Mouse (Mus musculus) megakaryocyte, adult 5-6 weeks (primary cell): ENCODE data around the gene Hs3st3a1. TPM values are rescaled to one million over a fixed set of nuclear protein-coding genes. Genes with fewer than 3 reads are reported as not detected.

Experiments used
- ATAC-seq: 2 replicates; pipeline ENCODE4 v1.8.0; 2016; ENCODE audit warnings: mild to moderate bottlenecking, inconsistent platforms; ENCODE audit not compliant: poor library complexity, severe bottlenecking
- total RNA-seq, 2 experiments: library from RNA; stranded (forward) in 1 of 2; stranded (reverse) in 1 of 2; fragments of 153-499, 151-499 nt in 1 of 2; fragments of 221-1000, 200-1000 nt in 1 of 2; gene quantifications; 2 replicates each; pipeline versions ENCODE4 v1.2.3 to v1.2.4; 2015 to 2017

Gene Hs3st3a1
- total RNA-seq, 2 experiments from 2014 or later = not detected

DNA sequence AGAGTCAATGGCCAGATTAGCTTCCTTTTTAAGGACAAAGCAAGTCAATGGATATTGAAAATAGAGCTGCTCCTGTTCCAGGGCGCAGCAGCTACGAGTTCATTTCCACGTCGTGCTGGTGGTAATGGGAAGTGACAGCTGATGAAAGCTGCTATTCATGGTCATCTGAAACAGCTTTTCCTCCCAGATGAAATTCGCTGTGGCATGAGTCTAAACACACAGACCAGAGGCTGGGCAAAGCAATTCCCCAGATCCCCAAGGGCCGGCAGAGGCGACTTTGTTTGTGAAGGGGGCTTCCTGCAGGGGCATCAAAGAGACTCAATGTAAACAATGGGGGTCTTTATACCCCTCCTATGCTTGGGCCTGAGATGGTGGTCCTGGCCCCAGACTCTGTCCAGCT, 114.2 kb downstream of the Hs3st3a1 start:
- ATAC-seq = no peak

GRCm38 (mm10) chr11:64549955-64550354, 114.8 kb downstream of the Hs3st3a1 start:
- no peak for ATAC-seq

DNA sequence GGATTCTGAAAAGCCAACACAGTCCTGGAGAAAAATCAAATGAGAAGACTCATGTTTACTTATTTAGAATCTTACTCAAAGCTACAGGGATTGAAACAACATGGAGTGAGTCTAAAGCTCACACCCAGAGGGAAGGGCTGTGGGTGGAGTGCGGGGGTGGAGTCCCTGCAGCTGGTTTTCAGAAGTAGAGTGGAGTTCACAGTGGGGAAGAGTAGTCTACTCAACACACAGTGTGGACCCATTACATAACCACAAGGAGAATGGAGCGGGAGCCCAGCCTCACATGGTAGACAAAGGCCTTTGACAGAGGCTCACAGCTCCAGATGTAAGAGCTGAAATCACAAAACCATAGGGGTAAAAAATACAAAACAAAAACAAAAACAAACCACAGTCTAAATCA, 123.2 kb downstream of the Hs3st3a1 start:
- ATAC-seq = no peak

DNA sequence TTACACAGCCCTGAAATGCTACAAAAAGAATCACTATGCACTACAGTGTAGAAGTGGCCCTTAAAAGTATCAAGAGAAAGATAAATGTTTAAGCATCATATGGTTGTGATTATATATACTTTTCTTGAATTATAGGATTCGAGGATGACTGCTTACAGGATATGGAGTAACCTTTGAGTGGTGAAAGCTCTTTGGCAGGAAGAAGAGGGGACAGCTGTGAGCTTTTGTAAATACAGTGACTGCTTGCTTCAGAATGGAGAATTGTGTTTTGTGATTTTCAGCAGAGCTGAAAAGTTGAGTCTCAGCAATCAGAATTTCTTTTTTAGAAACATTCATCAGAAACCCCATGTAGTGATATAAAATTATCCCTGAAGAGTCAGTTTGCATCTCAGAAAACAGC, 124.3 kb downstream of the Hs3st3a1 start:
- no peak for ATAC-seq

DNA sequence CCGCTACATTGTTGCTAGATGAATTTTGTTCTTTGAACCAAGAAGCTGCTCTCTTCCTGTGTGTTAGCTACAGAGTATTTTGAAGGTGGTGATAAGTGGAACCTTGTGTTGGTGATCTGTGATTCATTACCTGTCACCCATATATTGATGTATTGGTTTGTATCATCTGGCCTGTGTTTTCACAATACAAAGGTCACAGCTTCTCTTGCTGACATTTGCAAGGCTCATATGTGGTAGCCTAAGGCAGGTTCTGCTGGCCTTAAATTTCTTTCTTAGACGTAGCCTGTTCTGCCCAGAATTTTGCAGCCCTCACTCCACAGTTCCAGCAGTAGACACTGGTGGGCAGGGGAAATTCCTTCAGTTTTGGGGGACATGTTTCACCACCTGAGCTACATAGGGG, 125.3 kb downstream of the Hs3st3a1 start:
- no peak for ATAC-seq

DNA sequence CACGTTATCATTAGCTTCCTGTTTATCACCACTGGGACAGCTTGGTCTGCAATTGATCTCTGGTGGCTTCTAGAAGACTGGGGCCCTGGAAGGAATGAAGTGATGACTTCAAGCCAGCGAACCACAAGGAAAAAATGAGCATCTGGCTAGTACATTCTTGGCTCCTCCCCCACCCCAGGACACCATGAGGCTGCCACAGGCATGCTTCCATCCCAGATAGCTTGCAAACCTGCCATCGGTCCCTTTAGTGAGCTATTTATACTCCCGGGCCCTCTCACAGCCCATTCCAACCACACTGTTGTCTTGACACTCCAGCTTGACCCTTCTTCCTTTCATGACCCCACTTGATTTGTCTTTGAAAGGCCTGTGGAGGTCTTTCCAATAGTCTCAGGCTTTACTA, 127.6 kb downstream of the Hs3st3a1 start:
- no peak for ATAC-seq

Other genes starting within 250 kb of the Hs3st3a1 start
- gene F930015N05Rik, start 1.3 kb downstream of the Hs3st3a1 start, total RNA-seq (2015) = not detected in 2 replicates
- not detected in 2 replicates for gene F930015N05Rik, start 1.3 kb downstream of the Hs3st3a1 start, total RNA-seq (2017)